Mouse (Mus musculus) heart, embryonic 12.5 days (tissue): ENCODE measurements around the gene Polm. TPM values are rescaled to one million over a fixed set of nuclear protein-coding genes. Genes with fewer than 3 reads are reported as not detected.
"Not testable (repeated sequence)": the region's sequence is repeated elsewhere in the genome, so short reads cannot be mapped to it uniquely, and the experiment has no call there.

Source experiments
- ATAC-seq: fragments of 200-750 bp; cut with Nextera tagmentation; 2 replicates; pipeline ENCODE4 v1.8.0; 2017; ENCODE audit warnings: moderate TSS enrichment, moderate library complexity; ENCODE audit not compliant: insufficient number of reproducible peaks, low FRiP score
- H3K27ac ChIP-seq: fragments of 300-500 bp; sonication (generic); 2 replicates; pipeline ENCODE4 v1.5.1; 2016; ENCODE audit warnings: mild to moderate bottlenecking, moderate library complexity; ENCODE audit not compliant: poor library complexity, severe bottlenecking
- H3K27me3 ChIP-seq: fragments of 300-500 bp; sonication (generic); replicated peaks from 2 replicates; pipeline ENCODE4 v1.6.1; 2016; ENCODE audit warnings: mild to moderate bottlenecking, moderate library complexity
- H3K36me3 ChIP-seq: fragments of 300-500 bp; sonication (generic); 2 replicates; pipeline ENCODE4 v1.6.1; 2016; ENCODE audit warnings: mild to moderate bottlenecking, moderate library complexity
- H3K4me1 ChIP-seq: fragments of 300-500 bp; sonication (generic); replicated peaks from 2 replicates; pipeline ENCODE4 v1.6.1; 2016; ENCODE audit warnings: mild to moderate bottlenecking
- H3K4me2 ChIP-seq: fragments of 300-500 bp; sonication (generic); 2 replicates; pipeline ENCODE4 v1.6.1; 2016; ENCODE audit warnings: mild to moderate bottlenecking, moderate library complexity
- H3K4me3 ChIP-seq: fragments of 300-500 bp; sonication (generic); 2 replicates; pipeline ENCODE4 v1.5.1; 2016; ENCODE audit warnings: mild to moderate bottlenecking
- H3K9ac ChIP-seq: fragments of 300-500 bp; sonication (generic); 2 replicates; pipeline ENCODE4 v1.6.1; 2016; ENCODE audit warnings: mild to moderate bottlenecking, moderate library complexity
- H3K9me3 ChIP-seq: fragments of 300-500 bp; sonication (generic); replicated peaks from 2 replicates; pipeline ENCODE4 v1.6.1; 2016; ENCODE audit warnings: mild to moderate bottlenecking, moderate library complexity
- WGBS: fragments of 180-500 bp; shearing (Covaris S2); methylation state at CpG from one replicate; pipeline ENCODE4 v1.1.7; 2016; 5-methylcytosine and 5-hydroxymethylcytosine counted together
- polyA plus RNA-seq: library from polyadenylated mRNA; unstranded; fragments of >200 nt; fragmentation: Nextera tagmentation; extraction: Ambion mirVana; gene quantifications from 2 replicates; pipeline ENCODE4 v1.2.1, GENCODE M21; 2016

Gene Polm
- polyA plus RNA-seq, 1 experiment from 2014 or later = 8.4 TPM

GRCm38 (mm10) chr11:5835057-5835456 lies 2.8 kb downstream of the Polm start:
- Histone ChIP-seq H3K4me1 (peaks cover 18% of the 10 kb centered on the region), H3K36me3 (peaks cover 48% of the 10 kb centered on the region), H3K4me2 (no peak overlapping the region), H3K27ac (no peak overlapping the region), H3K9me3 (no peaks in the 10 kb centered on the region), H3K27me3 (no peaks in the 10 kb centered on the region), H3K4me3 (no peak overlapping the region), H3K9ac (no peak overlapping the region)
- WGBS = 86% methylated on average over 7 of the region's 7 CpGs
- ATAC-seq = no peak

- Histone ChIP-seq H3K9ac (no peak overlapping the region), H3K4me3 (no peak overlapping the region), H3K9me3 (no peaks in the 10 kb centered on the region), H3K4me2 (no peak overlapping the region), H3K27ac (no peak overlapping the region), H3K36me3 (peaks cover 54% of the 10 kb centered on the region), H3K27me3 (no peaks in the 10 kb centered on the region), H3K4me1 (peaks cover 18% of the 10 kb centered on the region)
- 77% methylated on average over 9 of the region's 9 CpGs for WGBS
- no peak for ATAC-seq
Observed at GRCm38 (mm10) chr11:5834506-5834905, 3.3 kb downstream of the Polm start.

DNA sequence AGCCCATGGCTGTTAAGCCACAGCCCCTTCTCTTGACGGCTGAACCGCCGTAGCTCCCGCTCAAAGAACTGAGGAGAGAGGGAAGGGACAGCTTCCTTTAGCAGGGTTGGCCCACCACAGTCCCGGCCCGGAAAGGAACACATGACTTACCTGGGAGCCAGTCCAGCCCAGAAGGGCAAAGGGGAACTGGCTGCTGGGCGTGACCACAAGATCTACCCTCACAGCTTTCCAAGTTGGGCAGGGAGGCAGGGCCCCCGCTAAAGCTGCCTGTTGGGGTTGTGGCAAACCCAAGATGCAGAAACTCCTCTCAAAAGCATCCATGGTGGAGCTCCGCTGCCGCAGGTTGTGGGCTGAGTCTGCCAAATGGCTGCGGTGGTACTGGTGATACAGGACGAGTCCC lies 8.5 kb downstream of the Polm start:
- peaks cover 65% of the 10 kb centered on the region for H3K36me3 ChIP-seq
- H3K27me3 ChIP-seq = no peaks in the 10 kb centered on the region
- no peak overlapping the region for H3K9ac ChIP-seq
- H3K9me3 ChIP-seq = no peaks in the 10 kb centered on the region
- 89% methylated on average over 12 of the region's 12 CpGs for WGBS
- no peak overlapping the region for H3K4me3 ChIP-seq
- H3K27ac ChIP-seq = no peak overlapping the region
- ATAC-seq = no peak
- peaks cover 10% of the 10 kb centered on the region for H3K4me1 ChIP-seq
- no peak overlapping the region for H3K4me2 ChIP-seq

DNA sequence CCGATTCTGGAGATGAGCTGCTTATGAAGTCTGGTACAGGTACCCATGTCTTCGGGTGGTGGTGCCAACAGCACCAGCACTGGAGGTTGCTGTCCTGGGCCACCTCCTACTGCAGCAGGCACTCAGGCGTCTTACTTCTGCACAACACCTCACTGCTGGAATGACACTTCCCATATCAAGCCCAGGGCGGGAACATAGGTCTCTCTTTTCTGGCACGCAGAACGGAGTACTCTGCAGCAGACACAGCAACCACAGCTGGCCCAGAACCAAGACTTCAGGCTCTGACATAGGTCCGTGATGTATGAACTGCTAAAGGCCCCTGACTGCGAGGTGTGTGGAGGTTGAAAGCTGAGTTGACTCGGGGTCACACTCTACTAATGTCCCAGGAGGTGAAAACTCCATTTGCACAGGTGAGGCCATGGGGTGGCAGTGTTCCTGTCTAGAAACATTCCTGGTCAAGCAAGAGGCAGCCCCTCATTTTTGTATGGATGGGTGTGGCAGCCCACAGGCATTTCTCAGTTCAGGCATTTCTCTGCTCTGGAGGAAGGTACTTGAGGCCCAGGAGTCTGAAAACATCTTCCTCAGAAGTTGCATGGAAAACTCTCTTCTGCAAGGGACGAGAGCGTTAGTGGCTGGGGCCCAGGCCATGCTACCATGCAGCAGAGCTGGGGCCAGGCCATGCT lies 9.2 kb downstream of the Polm start:
- Histone ChIP-seq H3K4me3 (no peak overlapping the region), H3K4me1 (peaks cover 10% of the 10 kb centered on the region), H3K4me2 (no peak overlapping the region), H3K9ac (no peak overlapping the region), H3K27me3 (no peaks in the 10 kb centered on the region), H3K9me3 (no peaks in the 10 kb centered on the region), H3K36me3 (peaks cover 58% of the 10 kb centered on the region), H3K27ac (no peak overlapping the region)
- peak; percentile 30; the same call in 1 of the 2 replicates for ATAC-seq
- 82% methylated on average over 11 of the region's 11 CpGs for WGBS

DNA sequence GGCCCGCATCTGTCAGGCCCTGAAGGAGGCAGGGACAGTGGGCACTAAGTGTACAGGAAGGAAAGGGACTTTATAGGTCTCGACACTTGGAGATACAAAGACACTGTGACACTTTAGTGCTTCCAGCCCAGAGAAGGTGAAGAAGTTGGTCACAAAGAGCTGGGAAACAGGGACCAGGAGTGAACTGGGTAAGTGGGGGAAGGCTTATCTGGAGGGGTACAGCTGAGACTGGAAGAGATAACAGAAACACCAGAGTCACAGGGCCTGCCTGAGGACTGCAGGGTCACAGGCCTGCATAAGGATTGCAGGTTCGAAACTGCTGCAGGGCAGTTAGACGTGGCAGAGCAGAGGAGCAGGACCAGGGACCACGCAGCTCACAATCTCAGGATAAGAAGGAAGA lies 9.9 kb downstream of the Polm start:
- Histone ChIP-seq H3K27me3 (no peaks in the 10 kb centered on the region), H3K36me3 (peaks cover 52% of the 10 kb centered on the region), H3K4me3 (no peak overlapping the region), H3K4me2 (no peak overlapping the region), H3K9me3 (no peaks in the 10 kb centered on the region), H3K4me1 (peaks cover 10% of the 10 kb centered on the region), H3K9ac (no peak overlapping the region), H3K27ac (no peak overlapping the region)
- 78% methylated on average over 5 of the region's 5 CpGs for WGBS
- ATAC-seq = no peak

- H3K9ac ChIP-seq = no peak overlapping the region
- H3K4me3 ChIP-seq = no peak overlapping the region
- H3K27me3 ChIP-seq = no peaks in the 10 kb centered on the region
- no peak overlapping the region for H3K27ac ChIP-seq
- H3K4me2 ChIP-seq = no peak overlapping the region
- no peaks in the 10 kb centered on the region for H3K4me1 ChIP-seq
- H3K9me3 ChIP-seq = no peaks in the 10 kb centered on the region
- H3K36me3 ChIP-seq = peaks cover 27% of the 10 kb centered on the region
- ATAC-seq = no peak
Observed at GRCm38 (mm10) chr11:5825432-5825831, 12.4 kb downstream of the Polm start.

- H3K9me3 ChIP-seq = no peaks in the 10 kb centered on the region
- no peak overlapping the region for H3K9ac ChIP-seq
- no peak overlapping the region for H3K27ac ChIP-seq
- no peak overlapping the region for H3K4me2 ChIP-seq
- ATAC-seq = no peak
- H3K27me3 ChIP-seq = no peaks in the 10 kb centered on the region
- no peak overlapping the region for H3K4me3 ChIP-seq
- no peaks in the 10 kb centered on the region for H3K4me1 ChIP-seq
- WGBS = 64% methylated on average over 2 of the region's 2 CpGs
- no peaks in the 10 kb centered on the region for H3K36me3 ChIP-seq
Observed at GRCm38 (mm10) chr11:5819223-5819622, 18.6 kb downstream of the Polm start.

- no peak for ATAC-seq
- WGBS = 78% methylated on average over 10 of the region's 10 CpGs
- Histone ChIP-seq H3K9ac (no peak overlapping the region), H3K4me1 (no peaks in the 10 kb centered on the region), H3K36me3 (no peaks in the 10 kb centered on the region), H3K9me3 (0 out of 2 replicates have a peak, but pooled peaks cover 7% of the 10 kb centered on the region), H3K27ac (no peak overlapping the region), H3K27me3 (no peaks in the 10 kb centered on the region), H3K4me3 (no peak overlapping the region), H3K4me2 (no peak overlapping the region)
Observed at GRCm38 (mm10) chr11:5813381-5813780, 24.4 kb downstream of the Polm start.

DNA sequence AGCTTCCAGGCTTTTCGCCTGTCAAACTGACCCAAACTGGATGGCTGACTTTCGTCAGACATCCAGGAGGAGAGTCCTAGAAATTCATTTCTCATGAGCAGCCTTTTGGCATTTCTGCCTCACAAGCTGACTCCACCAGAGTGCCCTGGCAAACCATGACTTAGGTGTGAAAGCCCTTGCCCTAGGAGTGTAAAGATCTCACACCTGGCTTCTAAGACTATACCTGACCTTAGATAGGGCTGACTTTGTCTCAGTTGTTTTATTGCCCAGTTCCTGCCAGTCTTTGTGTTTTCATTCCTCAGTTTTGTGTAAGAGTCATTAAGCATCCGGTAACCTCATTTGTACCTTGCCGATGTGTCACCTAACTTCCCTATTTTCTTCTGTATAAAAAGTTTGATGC lies 28.3 kb downstream of the Polm start:
- not testable (repeated sequence) for ATAC-seq, H3K4me3 ChIP-seq, H3K36me3 ChIP-seq, H3K4me2 ChIP-seq, H3K27me3 ChIP-seq, H3K9ac ChIP-seq, H3K4me1 ChIP-seq, H3K9me3 ChIP-seq, H3K27ac ChIP-seq
- WGBS = 83% methylated on average over 4 of the region's 4 CpGs

GRCm38 (mm10) chr11:5807956-5808355 lies 29.9 kb downstream of the Polm start:
- 85% methylated on average over 9 of the region's 9 CpGs for WGBS
- peaks cover 12% of the 10 kb centered on the region for H3K4me1 ChIP-seq
- H3K4me2 ChIP-seq = no peak overlapping the region
- no peak overlapping the region for H3K9ac ChIP-seq
- peak; percentile 52; the same call in 1 of the 2 replicates for ATAC-seq
- H3K36me3 ChIP-seq = no peaks in the 10 kb centered on the region
- no peaks in the 10 kb centered on the region for H3K9me3 ChIP-seq
- H3K27ac ChIP-seq = no peak overlapping the region
- H3K27me3 ChIP-seq = no peaks in the 10 kb centered on the region
- H3K4me3 ChIP-seq = no peak overlapping the region

GRCm38 (mm10) chr11:5805711-5806110 lies 32.1 kb downstream of the Polm start:
- no peak overlapping the region for H3K27ac ChIP-seq
- 74% methylated on average over 3 of the region's 3 CpGs for WGBS
- no peaks in the 10 kb centered on the region for H3K9me3 ChIP-seq
- peaks cover 26% of the 10 kb centered on the region for H3K4me1 ChIP-seq
- H3K36me3 ChIP-seq = peaks cover 10% of the 10 kb centered on the region
- no peaks in the 10 kb centered on the region for H3K27me3 ChIP-seq
- no peak overlapping the region for H3K4me3 ChIP-seq
- no peak for ATAC-seq
- no peak overlapping the region for H3K9ac ChIP-seq
- no peak overlapping the region for H3K4me2 ChIP-seq

GRCm38 (mm10) chr11:5804174-5804573 lies 33.6 kb downstream of the Polm start:
- H3K27me3 ChIP-seq = no peaks in the 10 kb centered on the region
- H3K36me3 ChIP-seq = peaks cover 26% of the 10 kb centered on the region
- no peak for ATAC-seq
- no peaks in the 10 kb centered on the region for H3K9me3 ChIP-seq
- peaks cover 41% of the 10 kb centered on the region for H3K4me1 ChIP-seq
- no peak overlapping the region for H3K9ac ChIP-seq
- no peak overlapping the region for H3K4me3 ChIP-seq
- H3K27ac ChIP-seq = peak overlapping the region; percentile 87
- WGBS = 65% methylated on average over 5 of the region's 5 CpGs
- peak overlapping the region; percentile 68; the same call in 1 of the 2 replicates for H3K4me2 ChIP-seq
